Mouse (Mus musculus) ES-Bruce4 (cell line): ENCODE results near the gene Map3k5.

Source experiments
- CTCF ChIP-seq: IDR thresholded peaks from one replicate; pipeline ENCODE4 v1.8.1; 2011; ENCODE audit warnings: low read depth, low read length
- EP300 ChIP-seq: IDR thresholded peaks from 2 replicates; pipeline ENCODE4 v1.6.1; 2011; ENCODE audit warnings: low read depth, low read length; ENCODE audit not compliant: insufficient read depth
- POLR2A ChIP-seq: IDR thresholded peaks from one replicate; pipeline ENCODE4 v1.8.1; 2011; ENCODE audit warnings: low read length; ENCODE audit not compliant: insufficient read depth

DNA sequence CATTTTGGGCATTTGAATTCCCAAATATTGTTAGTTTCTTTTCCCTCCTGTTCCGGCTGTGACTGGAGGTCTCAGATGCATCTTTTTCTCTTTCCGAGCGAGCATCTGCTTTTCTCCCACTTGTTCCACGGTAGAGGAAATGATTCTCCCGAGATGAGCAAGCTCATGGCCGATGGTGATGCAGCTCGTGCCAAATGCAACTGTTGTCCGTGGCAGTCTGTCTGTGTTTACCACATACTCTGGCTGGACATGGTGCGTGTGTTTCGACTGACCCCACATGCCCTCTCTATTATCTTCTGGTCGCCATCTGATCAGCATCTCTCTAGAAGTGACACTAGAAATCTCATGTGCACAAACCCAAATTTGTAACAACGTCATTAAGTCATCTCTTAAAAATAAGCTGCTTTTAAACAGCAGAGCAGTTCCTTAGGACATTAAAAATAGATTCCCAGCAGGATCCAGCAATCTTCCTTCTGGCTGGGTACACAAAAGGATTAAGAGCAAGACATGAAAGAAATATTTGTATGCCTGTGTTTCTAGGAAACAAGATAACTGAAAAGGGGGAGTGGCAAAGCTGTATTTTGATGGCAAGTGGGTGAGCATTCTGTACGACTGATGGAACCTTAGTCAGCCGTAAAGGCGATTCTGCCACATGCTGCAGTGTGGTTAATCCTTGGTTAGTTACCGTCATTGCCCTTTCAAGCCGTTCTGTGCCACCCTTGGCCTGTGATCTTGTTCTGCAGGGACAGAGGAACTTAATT, 72.2 kb downstream of the Map3k5 start:
- TF ChIP-seq CTCF (no peak), EP300 (no peak), POLR2A (no peak)
